Mouse (Mus musculus): ENCODE measurements around the gene Tnk1. TPM values are rescaled to one million over a fixed set of nuclear protein-coding genes. Genes with fewer than 3 reads are reported as not detected.
A peak's percentile ranks its signal among the peaks of the same experiment; 100 is the strongest.

Tnk1 gene
- polyA plus RNA-seq, 2 experiments from 2014 or later, result not detected

DNA sequence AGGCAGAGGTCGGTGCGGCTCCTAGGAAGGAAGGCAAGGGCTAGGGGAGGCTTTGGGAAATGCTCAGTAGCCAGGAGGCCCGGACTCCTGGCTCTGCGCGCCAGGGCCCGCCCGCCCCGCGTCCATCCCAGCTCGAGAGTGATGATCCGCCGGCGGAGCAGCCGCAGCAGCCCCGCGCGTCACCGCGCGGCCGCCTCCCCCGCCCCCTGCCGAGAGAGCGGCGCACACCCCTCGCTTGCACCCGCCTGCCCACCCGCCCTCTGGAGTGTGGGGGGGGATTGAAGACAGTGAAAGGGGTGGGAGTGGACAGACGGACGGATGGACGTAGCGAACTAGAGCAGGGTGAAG is 21.0 kb downstream of the Tnk1 start, which contains the start of gene Nlgn2:
Gene Nlgn2 (minus strand): TSS at position 181 of the 348 bp plus-strand sequence.
- ATAC-seq, result no peak

DNA sequence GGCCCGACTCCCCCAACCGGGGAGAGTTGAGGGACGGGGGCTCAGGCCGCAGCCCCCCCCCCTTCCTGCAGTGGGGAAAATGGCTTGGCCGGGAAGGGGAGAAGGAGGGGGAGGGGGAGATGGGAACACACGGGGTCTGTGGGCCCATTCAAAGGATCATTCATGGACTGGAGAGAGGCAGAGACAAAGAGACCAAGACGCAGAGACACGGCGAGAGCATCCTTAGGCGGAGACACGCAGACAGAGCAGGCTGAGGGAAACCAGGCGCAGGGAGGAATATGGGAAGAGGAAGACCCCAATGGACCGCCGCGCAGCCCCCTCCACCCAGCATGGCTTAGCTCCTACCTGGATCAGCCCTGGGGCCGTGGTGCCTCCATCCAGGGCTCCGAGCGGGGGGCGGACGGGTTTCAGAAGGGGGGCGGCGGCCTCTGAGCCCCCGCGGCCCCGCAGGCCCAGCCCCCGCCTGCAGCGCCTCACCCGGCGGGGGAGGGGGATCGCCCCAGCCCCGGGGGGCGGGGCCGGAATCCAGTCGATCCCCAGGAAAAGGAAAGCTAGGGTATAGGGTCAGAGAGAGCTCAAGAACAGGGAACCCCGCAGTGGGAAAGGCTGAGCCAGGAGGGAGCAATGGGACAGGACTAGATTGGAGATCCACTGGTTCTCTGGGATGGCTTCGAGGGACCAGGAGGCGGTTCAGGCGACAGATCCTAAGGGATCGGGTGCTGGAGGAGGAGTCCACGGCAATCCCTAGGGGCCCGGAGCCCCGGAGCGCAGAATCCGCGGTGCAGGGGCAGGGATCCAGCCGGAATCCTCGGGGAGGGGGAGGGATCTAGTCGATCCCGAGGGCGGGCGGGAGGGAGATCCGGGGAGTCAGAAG is 21.6 kb downstream of the Tnk1 start:
- ATAC-seq, result no peak

DNA sequence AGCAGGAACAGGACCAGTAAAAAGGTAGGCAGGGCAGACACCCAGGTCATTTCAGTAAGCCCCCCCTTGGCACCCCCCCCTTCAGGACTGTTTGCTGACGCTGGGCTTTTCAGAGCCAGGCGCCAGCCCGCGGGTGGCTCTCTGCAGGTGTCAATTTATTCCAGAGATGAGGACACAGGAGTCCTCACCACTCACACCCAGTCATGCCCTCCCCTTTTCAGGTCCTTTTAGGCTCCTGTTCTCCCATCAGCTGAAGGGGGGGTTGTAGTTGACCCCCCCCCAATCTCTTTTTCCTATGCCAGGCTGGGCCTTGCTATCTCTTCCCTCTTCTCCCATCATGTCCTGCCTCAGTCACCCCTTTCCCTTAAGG is 22.6 kb downstream of the Tnk1 start:
- no peak for ATAC-seq

DNA sequence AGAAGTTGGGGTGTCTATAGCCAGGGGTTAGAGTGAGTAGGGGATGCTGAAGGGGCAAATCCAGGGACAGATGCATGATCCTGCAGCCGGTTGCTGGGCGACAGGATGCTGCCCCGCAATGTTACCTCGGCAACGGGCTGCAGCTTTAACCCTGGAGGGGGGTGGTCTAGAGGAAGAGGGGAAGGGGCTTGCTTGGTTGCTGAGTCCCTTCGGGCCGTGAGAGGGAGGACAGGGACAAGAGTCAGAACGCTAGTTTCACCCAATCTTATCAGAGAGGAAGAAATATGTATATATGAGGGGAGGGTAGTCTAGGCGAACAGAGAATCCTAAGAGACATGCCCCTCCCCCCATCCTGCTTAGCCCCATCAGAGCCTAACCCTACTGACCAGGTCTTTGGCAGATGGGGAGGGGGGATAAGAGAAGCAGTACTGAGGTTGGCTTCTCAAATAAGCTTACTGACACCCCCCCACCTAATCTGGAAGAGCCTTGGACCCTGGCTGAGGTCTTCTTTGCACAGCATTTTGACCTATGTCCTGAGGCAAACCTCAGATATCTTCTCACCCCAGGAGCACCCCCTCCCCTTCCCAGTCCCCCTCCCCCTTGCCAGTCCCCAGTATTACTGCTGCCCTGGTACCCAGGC is 23.1 kb downstream of the Tnk1 start:
- ATAC-seq, result no peak

DNA sequence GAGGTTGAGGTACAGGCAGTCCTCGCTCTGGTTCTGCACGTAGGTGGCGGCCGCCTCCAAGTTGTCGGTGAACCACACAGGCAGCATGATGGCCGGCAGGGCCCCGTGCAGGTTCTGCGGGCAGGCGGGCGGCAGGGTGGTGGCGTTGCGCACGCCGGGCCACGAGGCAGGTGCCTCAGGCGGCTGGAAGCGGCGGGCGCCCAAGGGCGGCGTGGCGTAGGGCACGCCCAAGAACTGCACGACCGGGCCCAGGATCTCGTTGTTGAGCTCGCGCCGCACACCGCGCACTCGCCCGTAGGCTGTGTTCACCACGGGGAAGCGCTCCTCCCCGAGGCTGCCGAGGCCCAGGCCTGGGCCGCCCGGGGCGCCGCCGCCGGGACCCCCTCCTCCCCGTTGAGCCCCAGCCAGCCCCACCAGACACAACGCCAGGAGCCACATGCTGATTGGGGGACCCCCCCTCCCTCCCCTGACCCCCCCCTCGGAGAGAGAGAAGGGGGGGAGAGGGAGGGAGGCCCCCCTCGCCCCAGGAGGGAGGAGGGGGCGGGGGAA is 24.5 kb downstream of the Tnk1 start:
- ATAC-seq, result peak; percentile 9

DNA sequence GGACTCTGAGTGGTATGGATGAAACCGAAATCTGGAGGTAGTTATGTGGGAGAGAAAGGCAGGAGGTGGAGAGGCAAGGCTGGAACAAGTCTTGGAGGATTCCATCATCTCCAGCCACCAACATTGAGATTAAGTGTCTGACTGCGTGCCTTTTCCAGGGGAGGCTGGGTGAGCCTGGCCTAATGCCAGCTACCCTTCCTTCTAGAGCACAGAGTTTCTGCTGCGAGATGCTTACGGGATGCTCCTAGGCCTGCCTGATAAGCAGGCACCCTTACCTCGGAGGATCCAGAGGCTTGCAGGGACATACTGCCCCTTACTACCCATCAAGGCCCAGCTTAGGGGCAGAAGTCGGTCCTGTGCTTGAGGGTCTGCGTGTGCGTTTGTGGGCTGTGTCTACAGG is 25.0 kb downstream of the Tnk1 start:
- no peak for ATAC-seq

DNA sequence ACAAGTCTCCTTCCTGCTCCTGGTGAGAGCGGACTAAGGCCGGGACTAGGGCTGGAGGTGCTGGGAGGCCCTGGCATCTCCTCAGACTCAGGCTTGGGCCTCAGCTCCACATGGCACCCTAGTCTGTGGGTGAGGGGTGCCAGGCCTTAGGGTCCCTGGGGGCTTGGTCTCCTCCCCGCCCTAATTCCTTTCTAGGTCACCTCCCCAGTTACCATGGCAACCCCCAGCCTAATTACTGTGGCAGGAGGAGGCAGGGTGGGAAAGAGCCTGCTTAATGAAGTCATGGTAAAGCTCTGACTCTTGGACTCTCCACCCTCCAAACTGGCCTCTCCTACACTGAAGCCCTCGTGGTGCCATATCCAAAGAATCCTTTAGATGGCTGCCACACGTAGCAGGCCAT is 29.7 kb downstream of the Tnk1 start:
- no peak for ATAC-seq

DNA sequence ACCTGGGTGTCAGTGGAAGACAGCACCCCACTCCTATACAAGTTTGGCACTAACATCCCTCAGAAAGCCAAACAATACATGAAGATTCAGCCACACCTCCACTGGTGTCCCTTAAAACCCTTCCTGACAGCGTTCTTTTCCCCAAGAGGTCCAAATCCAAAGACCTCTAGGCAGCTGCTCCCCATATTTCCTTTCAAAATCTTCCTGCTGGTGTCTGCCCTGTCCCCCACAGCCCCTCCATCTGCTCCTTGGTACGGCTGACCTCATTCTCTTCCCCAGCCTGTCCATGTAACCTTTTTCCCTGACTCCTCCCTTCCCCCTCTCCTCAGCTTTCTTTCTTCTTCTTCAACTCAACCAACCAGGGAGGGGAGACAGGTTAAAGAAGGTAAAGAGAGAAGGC is 35.1 kb downstream of the Tnk1 start:
- ATAC-seq, result no peak

DNA sequence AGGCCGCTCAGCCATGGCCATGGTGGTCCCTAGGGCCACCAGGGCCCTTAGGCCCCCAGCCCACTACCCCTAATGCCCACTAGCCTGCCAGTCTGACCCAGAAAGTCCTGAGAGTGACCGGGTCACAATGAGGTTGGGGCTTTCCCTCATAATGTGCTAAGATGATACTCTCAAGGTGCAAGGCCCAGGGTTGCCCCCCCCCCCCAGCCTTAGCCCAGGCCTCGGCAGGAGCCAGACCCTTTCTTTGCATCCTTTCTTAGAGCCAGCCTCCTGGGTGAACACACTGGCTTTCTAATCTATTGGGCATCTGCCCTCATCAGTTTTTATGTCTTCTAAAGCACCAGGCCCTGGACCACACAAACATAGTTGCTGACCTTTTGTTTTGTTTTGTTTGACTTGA is 36.5 kb downstream of the Tnk1 start, which contains the start of gene Spem1:
Gene Spem1 (minus strand): TSS at position 101 of the 400 bp plus-strand sequence.
- ATAC-seq, result no peak

DNA sequence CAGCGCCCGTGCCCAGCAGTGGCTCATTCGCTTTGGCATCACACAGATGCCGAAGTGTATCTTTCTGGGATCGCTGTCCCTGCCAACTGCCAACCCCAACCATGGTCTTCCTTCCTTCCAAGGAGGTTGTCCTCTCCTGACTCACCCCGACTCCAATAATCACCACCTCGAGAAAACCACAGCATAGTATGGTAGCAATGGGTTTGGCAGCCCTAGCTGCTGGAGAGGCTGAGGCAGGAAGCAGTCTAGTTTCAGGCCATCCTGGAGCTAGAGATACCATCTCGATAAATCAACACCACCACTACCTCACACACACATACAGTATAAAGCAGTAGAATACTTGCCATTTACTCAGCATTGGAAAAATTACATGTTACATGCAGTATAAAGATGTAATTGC is 39.7 kb downstream of the Tnk1 start:
- no peak for ATAC-seq

DNA sequence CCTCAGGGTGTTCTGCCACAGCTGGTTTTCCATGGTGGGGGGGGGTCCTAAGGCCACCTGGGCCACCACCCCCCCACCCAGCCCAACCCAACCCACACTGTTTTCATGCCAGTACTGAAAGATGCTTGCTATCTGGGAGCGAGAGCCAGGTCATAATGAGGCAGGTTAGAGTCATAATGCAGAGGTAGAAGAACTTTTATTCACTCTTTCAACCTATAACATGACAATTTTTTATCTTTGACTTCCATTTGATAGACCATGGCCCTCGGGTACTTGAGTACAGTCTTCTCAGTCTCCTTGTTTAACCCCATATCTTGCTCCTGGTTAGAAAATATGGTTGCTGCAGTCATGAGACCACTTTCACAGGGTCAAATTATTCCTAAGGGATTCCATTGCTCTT is 40.2 kb downstream of the Tnk1 start, which contains the start of gene Spem2:
Gene Spem2 (minus strand): TSS at position 101 of the 400 bp plus-strand sequence.
- ATAC-seq, result no peak

DNA sequence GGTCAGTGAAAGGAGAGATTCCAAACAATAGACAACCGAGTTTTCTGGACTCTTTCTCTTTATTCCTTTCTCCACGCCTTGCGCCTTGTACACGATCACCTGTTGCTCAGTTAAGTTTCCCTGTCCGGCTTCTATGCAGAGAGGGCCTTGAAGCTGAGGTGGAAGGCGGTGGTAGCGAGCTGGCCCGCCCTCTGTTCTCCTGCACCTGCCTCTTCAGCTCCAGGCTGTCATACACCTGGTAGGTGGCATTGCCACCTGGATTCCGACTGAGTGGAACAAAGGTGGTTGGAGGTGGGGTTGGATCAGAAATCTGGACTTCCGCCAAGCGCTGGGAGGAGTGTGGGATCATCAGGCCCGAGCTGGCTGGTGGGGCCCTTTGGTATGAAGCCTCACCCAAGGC is 42.0 kb downstream of the Tnk1 start:
- ATAC-seq, result no peak

DNA sequence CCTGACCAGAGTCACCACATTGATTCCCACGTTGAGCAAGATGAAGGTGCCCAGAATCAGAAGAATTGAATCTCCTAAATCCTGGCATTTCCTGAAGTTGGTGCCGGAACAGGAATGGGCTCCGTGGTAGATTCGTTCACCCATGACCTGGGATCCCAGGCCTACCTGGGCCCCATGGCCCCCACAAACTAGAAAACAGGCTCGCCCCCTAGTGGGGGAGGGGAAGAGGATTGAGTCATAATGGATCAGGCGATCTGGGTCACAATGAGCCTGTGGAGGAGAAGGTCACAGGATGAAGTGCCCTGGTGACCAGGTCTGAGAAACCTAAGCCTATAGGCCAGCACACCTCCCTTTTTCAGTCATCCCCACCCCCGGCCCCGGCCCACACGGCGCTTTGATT is 43.4 kb downstream of the Tnk1 start, which contains the start of gene Gm39566:
Gene Gm39566 (minus strand): TSS at position 144 of the 400 bp plus-strand sequence.
- no peak for ATAC-seq

DNA sequence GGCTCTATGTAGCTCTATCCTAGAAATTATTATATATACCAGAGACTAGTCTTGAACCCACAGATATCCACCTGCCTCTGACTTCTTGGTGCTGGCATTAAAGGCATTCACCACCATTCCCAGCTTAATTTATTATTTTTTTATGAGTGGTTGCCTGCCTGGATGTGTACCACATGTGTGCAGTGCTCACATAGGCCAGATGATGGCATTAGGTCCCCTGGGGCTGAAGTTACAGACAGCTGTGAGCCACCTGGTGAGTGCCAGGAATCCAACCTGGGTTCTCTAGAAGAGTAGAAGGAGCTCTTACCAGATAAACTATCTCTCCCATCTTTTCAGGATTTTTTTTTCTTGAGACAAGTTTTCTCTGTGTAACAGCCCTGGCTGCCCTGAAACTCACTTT is 48.2 kb downstream of the Tnk1 start:
- ATAC-seq, result no peak

DNA sequence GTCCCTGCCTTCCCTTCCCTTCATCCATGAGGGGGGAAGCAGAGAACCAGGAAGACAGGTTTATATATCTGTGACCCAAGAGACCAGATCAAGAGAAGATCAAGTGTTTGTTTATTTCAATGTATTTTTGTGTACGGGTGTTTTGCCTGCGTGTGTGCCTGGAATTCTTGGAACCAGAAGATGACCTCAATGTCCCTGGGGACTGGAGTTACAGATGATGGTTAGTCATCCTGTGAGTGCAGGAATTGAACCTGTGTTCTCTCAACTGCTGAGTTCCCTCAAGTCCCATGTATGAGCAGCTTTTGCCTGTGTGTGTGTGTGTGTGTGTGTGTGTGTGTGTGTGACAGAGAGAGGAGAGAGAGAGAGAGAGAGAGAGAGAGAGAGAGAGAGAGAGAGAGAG is 50.9 kb downstream of the Tnk1 start:
- ATAC-seq, result no peak

DNA sequence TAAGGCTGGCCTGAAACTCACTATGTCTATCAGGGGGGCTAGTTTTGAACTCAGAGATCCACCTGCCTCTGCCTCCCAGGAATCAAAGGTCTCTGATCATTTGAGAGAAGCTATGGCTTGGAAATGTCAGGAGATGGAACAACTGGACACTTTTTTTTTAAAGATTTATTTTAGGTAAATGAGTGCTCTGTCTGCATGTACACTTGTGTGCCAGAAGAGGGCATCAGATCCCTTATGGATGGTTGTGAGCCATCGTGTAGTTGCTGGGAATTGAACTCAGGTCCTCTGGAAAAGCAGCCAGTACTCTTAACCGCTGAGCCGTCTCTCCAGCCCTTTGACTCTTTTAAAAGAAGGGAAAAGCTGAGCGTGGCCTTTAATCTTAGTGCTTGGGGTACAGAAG is 52.2 kb downstream of the Tnk1 start:
- ATAC-seq, result no peak

DNA sequence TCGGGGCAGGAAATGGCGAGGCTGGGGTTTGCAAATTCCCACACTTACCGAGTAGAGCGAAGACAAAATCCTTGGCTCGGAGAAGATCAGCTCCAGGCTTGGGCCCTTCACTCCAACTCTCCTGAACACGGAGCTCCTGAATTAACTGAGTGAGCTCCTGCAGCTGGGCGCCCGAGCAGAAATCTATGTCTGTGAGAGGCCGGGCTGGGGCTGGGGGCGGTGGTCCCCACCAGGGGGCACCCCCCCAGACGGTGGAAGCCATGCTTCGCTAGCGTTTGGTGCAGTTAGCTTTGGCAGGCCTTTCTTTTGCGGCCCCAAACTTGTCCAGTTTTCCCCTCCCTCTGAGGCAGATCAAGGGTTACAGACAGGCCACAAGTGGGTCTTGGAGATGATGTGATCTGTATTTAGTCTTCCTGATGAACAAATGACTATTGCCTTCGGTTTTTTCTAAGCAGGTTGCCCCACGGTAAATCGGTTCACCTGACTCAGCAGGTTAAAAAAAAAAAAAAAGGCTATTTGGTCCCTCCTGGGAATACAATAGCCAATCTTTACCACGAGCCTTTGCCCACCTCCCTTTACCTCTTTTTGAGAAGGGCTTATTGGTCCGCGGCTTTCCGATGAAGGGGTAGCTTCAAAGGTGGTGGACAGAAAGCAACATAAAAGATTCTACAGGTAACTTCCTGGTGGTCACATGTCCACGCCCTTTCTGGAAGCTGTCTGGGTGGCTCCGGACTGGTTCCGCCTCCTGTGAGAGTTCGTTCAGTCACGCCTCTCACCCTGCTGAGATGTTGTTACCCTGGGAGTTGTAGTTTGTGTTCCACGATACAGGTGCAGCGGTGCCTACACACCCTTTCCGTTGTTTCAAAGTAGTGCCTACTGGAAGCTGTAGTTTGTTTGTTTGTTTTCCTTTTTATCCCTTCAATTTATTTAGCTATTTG is 53.3 kb downstream of the Tnk1 start, which contains the start of gene Tmem102:
Gene Tmem102 (minus strand): TSS at position 653 of the 938 bp plus-strand sequence.
- ATAC-seq, result no peak

DNA sequence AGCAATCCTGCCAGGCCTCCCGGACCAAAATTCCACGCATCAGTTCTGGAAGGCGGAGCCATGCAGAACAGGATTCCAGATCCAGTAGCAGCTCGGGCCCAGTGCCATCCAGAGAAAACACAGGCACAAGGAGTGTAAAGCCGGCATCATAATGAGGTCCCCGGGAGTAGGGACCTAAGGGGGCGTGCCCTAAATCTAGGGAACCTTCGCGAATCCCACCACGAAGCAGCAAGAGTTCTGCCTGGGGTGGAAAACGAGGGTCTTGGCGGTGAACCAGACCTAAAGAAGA is 53.9 kb downstream of the Tnk1 start:
- no peak for ATAC-seq

DNA sequence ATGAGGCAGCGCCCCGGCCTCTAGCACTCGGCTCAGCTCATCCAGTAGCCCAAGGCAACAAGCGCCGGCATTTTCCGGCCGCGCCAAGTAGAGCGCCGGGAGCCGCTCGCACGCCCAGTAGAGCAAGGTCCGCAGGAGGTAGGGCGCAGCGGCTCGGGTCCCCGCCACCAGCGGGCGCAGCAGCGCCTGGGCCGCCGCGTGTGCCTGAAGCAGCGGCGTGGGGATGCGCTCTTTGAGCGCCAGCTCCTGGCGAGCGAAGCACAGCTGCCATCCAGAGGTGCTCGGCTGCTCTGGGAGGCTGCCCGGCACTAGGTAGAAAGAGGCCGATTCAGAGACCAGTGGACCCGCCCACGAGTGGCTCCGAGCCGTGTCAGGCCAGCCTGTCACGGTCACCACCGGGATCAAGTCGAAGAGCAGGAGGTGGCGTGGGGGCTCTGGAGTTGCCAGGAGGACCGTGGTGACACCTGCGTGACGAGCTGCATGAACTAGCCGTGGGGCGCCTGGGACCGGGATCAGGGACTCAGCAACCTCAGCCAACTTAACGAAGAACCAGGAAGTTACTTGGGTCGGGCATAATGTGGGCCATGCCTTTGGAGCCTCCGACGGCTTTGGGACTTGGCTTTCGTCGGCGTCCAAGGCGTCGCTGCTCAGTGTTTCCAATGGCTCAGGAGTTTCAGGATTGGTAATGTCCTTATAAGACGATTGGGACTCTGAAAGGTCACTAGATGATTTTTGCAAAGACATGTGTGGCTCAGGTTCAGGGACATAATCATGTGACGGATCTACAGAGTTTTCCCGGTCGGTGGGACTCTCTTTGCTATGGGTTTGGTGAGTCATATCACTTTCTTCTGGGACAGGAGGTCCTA is 54.5 kb downstream of the Tnk1 start:
- ATAC-seq, result peak; percentile 62

DNA sequence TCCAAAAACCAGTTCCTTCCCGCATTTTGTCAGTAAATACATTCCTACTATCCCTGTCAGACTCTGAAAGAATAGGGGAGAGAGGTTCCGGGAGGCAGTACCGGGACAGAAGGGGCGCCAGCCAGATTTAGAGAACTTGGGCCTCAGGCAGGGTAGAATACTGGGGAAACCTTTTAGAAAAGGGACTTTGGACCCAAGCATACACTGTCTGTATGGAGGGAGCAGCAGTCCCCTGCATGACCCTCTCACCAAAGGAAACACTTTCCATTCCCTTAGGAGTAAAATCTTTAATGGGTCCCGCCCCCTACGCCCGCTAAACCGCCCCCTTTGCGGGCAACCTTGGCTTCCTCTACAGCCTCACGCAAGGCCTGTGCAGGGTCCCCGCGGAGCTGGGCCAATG is 55.2 kb downstream of the Tnk1 start:
- no peak for ATAC-seq

DNA sequence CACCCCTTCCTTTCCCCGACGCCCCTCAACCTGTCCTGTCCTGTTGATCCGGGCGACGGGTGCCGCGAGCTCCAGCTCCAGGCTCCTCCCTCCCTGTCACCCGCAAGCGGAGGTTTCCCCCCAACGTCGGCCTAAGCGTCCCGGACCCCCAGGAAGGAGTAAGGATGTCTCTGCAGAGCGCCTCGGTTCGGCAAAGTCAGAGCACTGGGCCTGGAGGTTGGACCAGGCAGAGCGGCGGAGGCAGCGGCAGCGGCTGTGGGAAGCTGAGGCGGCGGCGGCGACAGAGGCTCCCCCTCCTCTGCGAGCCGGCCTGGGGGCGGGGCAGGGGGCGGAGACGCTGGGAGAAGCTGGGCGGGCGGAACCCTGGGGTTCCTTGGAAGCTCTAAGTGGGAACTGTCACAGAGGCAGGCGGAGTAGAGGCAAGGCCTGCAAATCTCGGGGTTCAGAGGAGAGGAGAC is 55.9 kb downstream of the Tnk1 start:
- ATAC-seq, result peak; percentile 32
